Mouse (Mus musculus) hematopoietic multipotent progenitor cell, adult 10-12 weeks (in vitro differentiated cells): ENCODE measurements around the gene Fndc11. TPM values are rescaled to one million over a fixed set of nuclear protein-coding genes. Genes with fewer than 3 reads are reported as not detected.

Source experiments
- polyA plus RNA-seq: library from polyadenylated mRNA; stranded (reverse); fragments of >175 nt; gene quantifications from 2 replicates; pipeline ENCODE4 v1.2.3, GENCODE M21; 2012; ENCODE audit warnings: low replicate concordance

The Fndc11 gene
- polyA plus RNA-seq = 1.9 and 3.0 TPM in 2 replicates

DNA sequence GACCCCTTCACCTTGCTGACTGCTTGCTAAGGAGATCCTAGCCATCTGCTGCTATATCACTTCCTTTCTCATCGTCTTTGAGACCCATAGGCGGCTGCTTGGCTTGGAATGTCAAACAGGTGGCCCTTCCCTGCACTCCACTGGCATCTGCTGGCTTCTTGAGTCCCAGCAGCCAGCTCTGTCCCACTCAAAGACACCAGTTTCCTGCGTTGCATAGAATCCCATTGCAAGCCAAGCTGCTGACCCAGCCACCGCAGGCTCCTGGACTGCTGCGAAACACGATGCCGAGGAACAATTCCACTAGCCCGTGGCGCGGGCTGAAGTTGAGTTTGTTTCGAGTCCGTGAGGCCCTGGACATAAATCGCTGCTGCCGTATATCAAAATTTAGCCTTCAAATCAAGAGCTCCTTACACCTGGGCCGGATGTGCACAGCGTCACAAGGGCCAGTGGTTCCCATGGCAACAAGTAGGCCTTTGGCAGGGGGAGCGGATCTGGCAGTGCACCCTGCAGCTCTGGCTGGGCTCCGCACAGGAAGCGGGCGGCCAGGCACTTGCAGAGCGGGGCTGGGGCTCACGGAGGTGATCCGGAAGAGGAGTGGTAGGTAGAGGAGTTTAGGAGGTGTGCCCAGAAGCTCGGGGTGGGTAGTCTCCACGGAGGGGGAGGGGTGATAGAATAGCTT, at the start of gene Fndc11:
Gene Fndc11 (plus strand): TSS at position 476 of the 679 bp plus-strand sequence.

DNA sequence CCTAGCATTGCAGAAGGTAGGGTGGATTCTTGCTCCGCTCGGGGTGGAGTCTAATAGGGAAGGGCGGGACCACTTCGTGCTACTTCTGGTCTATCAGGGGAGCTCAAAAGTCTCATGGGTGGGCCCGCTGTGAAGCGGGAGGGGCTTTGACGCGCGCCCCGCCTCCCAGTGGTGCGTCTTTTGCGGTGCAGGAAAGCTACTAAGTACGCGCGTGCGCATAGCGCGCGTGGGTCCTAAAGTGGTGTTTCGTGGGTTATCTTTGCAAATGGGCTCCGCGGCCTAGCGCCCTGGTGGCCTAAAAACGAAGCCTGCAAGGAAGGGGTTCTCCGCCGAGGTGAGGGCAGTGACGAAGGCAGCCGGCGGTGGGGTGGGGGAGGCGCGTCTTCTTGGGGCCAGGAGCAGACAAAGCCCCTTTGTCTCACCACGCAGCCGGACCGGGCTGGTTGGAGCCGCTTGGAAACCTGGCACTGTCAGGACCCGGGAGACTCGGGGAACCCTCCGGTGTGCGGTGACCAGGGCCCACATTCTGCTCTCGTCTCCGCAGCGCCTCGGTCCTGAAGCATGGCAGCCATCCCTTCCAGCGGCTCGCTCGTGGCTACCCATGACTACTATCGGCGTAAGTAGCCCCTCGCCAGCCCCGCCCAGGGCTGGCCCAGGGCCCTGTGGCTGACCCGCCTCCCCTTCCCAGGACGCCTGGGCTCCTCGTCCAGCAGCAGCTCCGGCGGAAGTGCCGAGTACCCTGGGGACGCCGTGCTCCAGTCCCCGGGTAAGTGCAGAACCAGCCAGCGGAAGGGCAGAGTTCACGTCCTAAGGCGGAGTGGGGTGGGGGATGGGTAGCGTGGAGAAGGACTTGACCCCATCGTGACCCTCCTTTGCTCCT, 32.5 kb upstream of the Fndc11 start, which contains the start of gene Ppdpf:
Gene Ppdpf (plus strand): TSS at position 127 of the 880 bp plus-strand sequence.

DNA sequence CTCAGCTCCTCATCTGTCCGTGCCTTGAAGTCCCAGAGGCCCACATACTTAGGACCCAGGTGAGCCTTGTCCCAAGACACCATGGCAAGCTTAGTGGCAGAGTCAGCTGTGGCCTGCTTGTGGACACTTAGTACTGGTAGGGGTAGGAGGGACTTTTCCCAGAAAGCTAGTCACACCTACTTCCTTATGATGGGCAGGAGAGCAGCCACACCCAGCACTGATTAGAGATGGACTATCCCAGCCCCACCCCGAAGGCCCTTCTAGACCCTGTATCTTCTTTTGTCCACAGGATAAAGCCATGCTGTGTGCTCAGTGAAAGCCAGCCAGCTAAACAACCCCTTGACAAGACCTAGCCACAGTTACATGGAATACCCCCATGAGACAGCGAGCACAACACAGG, 17.4 kb upstream of the Fndc11 start, which contains the start of gene Ptk6:
Gene Ptk6 (minus strand): TSS at position 368 of the 400 bp plus-strand sequence.

DNA sequence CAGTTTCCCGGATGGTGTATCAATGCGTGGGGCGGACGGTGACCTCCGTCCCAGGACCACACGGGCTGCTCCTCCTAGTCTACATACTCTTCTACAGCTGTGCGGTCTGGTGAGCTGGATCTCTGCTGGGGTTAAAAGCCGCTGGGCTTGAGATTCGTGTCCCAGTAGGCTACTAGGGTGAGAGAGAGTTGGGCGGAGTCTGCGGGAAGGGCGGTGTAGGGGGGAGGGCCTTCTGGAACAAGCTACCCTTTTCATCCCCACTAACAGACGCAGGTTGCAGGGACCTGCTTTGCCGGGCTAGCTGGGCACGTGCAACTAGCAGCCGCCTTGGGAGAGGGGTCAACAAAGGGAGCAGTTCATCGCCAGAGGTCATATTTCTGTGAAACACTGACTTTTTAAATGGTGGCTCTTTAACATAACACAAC, 6.8 kb upstream of the Fndc11 start, which contains the start of gene Srms:
Gene Srms (minus strand): TSS at position 165 of the 425 bp plus-strand sequence.

DNA sequence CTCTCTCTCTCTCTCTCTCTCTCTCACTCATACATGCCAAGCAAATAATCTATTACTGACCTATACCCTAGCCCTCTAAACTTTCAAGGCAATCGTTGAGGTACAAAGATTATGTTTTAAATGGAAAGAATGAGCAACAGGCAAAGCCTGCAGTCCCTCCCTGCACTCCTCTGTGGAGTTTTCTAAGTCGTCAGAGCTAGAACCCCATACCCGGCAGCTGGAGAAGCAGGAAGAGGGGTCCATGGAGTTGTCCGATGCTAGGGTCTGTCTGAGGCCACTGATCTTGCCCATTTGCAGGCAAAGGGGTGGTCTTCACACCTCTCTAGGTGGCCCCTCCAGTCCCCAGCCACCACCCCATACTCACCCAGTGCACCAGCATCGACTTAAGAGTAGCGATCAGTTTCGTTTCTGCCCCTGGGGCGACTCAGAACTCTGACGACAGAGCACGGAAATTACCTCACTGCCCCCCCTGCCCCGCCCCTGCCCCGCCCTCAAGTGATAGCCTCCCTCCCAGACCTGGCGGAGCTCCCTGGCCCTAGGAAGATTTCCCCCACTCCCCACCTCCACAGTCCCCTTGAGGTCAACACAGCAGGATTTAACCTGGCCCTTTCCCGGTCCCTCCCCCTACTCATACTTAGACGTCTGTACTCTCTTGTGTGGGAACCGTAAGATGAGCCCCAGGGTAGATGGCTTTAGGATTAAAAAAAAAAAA, 21.9 kb downstream of the Fndc11 start, which contains the start of gene Helz2:
Gene Helz2 (minus strand): TSS at position 426 of the 712 bp plus-strand sequence.

Other genes with a start within 250 kb of the Fndc11 start
- 7.5 and 24.6 TPM in 2 replicates for gene Col20a1, start 233.5 kb upstream of the Fndc11 start, polyA plus RNA-seq
- gene Chrna4, start 176.5 kb upstream of the Fndc11 start, polyA plus RNA-seq = not detected in 2 replicates
- gene Kcnq2, start 84.7 kb upstream of the Fndc11 start, polyA plus RNA-seq = not detected in 2 replicates
- not detected in 2 replicates for gene Eef1a2, start 63.0 kb upstream of the Fndc11 start, polyA plus RNA-seq
- gene Ppdpf, start 32.8 kb upstream of the Fndc11 start, polyA plus RNA-seq = 459 and 1,010 TPM in 2 replicates
- gene Ptk6, start 17.2 kb upstream of the Fndc11 start, polyA plus RNA-seq = 0.06 and 0.08 TPM in 2 replicates
- 0.58 and 2.5 TPM in 2 replicates for gene Srms, start 6.8 kb upstream of the Fndc11 start, polyA plus RNA-seq
- gene Helz2, start 22.0 kb downstream of the Fndc11 start, polyA plus RNA-seq = 66.7 and 97.7 TPM in 2 replicates
- gene Gmeb2, start 68.0 kb downstream of the Fndc11 start, polyA plus RNA-seq = 26.1 and 30.2 TPM in 2 replicates
- 0.20 TPM in 1 of 2 replicates, not detected in the other for gene Stmn3, start 94.5 kb downstream of the Fndc11 start, polyA plus RNA-seq
- gene Rtel1, start 99.7 kb downstream of the Fndc11 start, polyA plus RNA-seq = 9.2 and 18.9 TPM in 2 replicates
- gene Zgpat, start 144.9 kb downstream of the Fndc11 start, polyA plus RNA-seq = 46.2 and 56.1 TPM in 2 replicates
- 22.8 and 30.5 TPM in 2 replicates for gene Arfrp1, start 145.4 kb downstream of the Fndc11 start, polyA plus RNA-seq
- gene Lime1, start 160.1 kb downstream of the Fndc11 start, polyA plus RNA-seq = 123 and 175 TPM in 2 replicates
- gene Zbtb46, start 239.4 kb downstream of the Fndc11 start, polyA plus RNA-seq = 2.7 TPM in 2 replicates